Mouse (Mus musculus) bone marrow, adult 2 months (tissue): ENCODE results near the gene Sipa1l3. TPM values are rescaled to one million over a fixed set of nuclear protein-coding genes. Genes with fewer than 3 reads are reported as not detected.

Experiments used
- H3K27ac ChIP-seq: fragments of 200-500 bp; 2 replicates; pipeline ENCODE4 v1.5.1; 2012; ENCODE audit warnings: low read depth, mild to moderate bottlenecking, control low read depth, inconsistent platforms, low read length; ENCODE audit not compliant: control insufficient read depth, poor library complexity, insufficient read depth
- H3K4me1 ChIP-seq: fragments of 200-500 bp; 2 replicates; pipeline ENCODE4 v1.6.1; 2011; ENCODE audit warnings: low read length; ENCODE audit not compliant: control insufficient read depth, insufficient read depth
- H3K4me3 ChIP-seq: fragments of 200-500 bp; replicated peaks from 2 replicates; pipeline ENCODE3; 2011; ENCODE audit warnings: mild to moderate bottlenecking, low read depth, low read length, control low read depth; ENCODE audit not compliant: control insufficient read depth
- CTCF ChIP-seq: fragments of 200-500 bp; IDR thresholded peaks from 2 replicates; pipeline ENCODE4 v1.5.1; 2011; ENCODE audit warnings: low read length, control low read depth; ENCODE audit not compliant: control insufficient read depth, insufficient read depth
- POLR2A ChIP-seq: fragments of 200-500 bp; IDR thresholded peaks from 2 replicates; pipeline ENCODE4 v1.6.1; 2011; ENCODE audit warnings: low read depth, mild to moderate bottlenecking, control low read depth, low read length, borderline replicate concordance; ENCODE audit not compliant: control insufficient read depth
- WGBS: fragments of 180-500 bp; shearing (Covaris S2); methylation state at CpG from one replicate; pipeline ENCODE4 v1.1.7; 2018; 5-methylcytosine and 5-hydroxymethylcytosine counted together
- polyA plus RNA-seq: library from polyadenylated mRNA; stranded (reverse); fragments of >200 nt; gene quantifications from 2 replicates; pipeline ENCODE4 v1.2.4, GENCODE M21; 2011; ENCODE audit warnings: low replicate concordance; ENCODE audit not compliant: missing spikeins, insufficient read depth, insufficient read length

Sipa1l3 gene
- polyA plus RNA-seq, 1 experiment: 16.8 TPM

- TF ChIP-seq CTCF: no peak
- TF ChIP-seq POLR2A: no peak
- Histone ChIP-seq H3K4me1 (no peaks in the 10 kb centered on the region), H3K4me3 (no peak overlapping the region), H3K27ac (no peak overlapping the region)
- 73% methylated on average over 9 of the region's 9 CpGs for WGBS
Observed at GRCm38 (mm10) chr7:29441151-29441550, 77.3 kb downstream of the Sipa1l3 start.

GRCm38 (mm10) chr7:29438655-29439282 lies 79.7 kb downstream of the Sipa1l3 start:
- 84% methylated on average over 16 of the region's 16 CpGs for WGBS
- TF ChIP-seq POLR2A (no peak), CTCF (no peak)
- no peak overlapping the region for H3K4me3 ChIP-seq
- no peaks in the 10 kb centered on the region for H3K4me1 ChIP-seq
- H3K27ac ChIP-seq: no peak overlapping the region

GRCm38 (mm10) chr7:29438204-29438603 lies 80.2 kb downstream of the Sipa1l3 start:
- 94% methylated on average over 14 of the region's 14 CpGs for WGBS
- H3K27ac ChIP-seq: no peak overlapping the region

GRCm38 (mm10) chr7:29437072-29437471 lies 81.4 kb downstream of the Sipa1l3 start:
- WGBS: 88% methylated on average over 10 of the region's 10 CpGs
- Histone ChIP-seq H3K4me1 (no peaks in the 10 kb centered on the region), H3K27ac (no peak overlapping the region), H3K4me3 (no peak overlapping the region)
- TF ChIP-seq POLR2A: no peak
- TF ChIP-seq CTCF: no peak

More at GRCm38 (mm10) chr7:29438204-29438603, 80.2 kb downstream of the Sipa1l3 start:
- H3K4me1 ChIP-seq: no peaks in the 10 kb centered on the region
- TF ChIP-seq POLR2A (no peak), CTCF (no peak)
- H3K4me3 ChIP-seq: no peak overlapping the region

GRCm38 (mm10) chr7:29434313-29435035 lies 84.0 kb downstream of the Sipa1l3 start:
- 83% methylated on average over 9 of the region's 9 CpGs for WGBS
- no peak for TF ChIP-seq POLR2A
- TF ChIP-seq CTCF: no peak
- Histone ChIP-seq H3K4me1 (no peaks in the 10 kb centered on the region), H3K4me3 (no peak overlapping the region), H3K27ac (no peak overlapping the region)

- H3K4me3 ChIP-seq: no peak overlapping the region
- H3K27ac ChIP-seq: no peak overlapping the region
- 84% methylated on average over 10 of the region's 10 CpGs for WGBS
- TF ChIP-seq POLR2A (no peak), CTCF (no peak)
- no peaks in the 10 kb centered on the region for H3K4me1 ChIP-seq
Observed at GRCm38 (mm10) chr7:29433725-29434124, 84.7 kb downstream of the Sipa1l3 start.

GRCm38 (mm10) chr7:29432947-29433553 lies 85.4 kb downstream of the Sipa1l3 start:
- 83% methylated on average over 11 of the region's 11 CpGs for WGBS
- H3K4me1 ChIP-seq: no peaks in the 10 kb centered on the region
- no peak overlapping the region for H3K27ac ChIP-seq
- H3K4me3 ChIP-seq: no peak overlapping the region
- TF ChIP-seq CTCF (no peak), POLR2A (no peak)

- WGBS: 84% methylated on average over 15 of the region's 15 CpGs
- Histone ChIP-seq H3K27ac (no peak overlapping the region), H3K4me1 (no peaks in the 10 kb centered on the region), H3K4me3 (no peak overlapping the region)
- TF ChIP-seq CTCF: no peak
- no peak for TF ChIP-seq POLR2A
Observed at GRCm38 (mm10) chr7:29432180-29432946, 86.1 kb downstream of the Sipa1l3 start.

- Histone ChIP-seq H3K4me3 (no peak overlapping the region), H3K27ac (no peak overlapping the region), H3K4me1 (no peaks in the 10 kb centered on the region)
- WGBS: 83% methylated on average over 6 of the region's 6 CpGs
- TF ChIP-seq POLR2A (no peak), CTCF (no peak)
Observed at GRCm38 (mm10) chr7:29430739-29431211, 87.7 kb downstream of the Sipa1l3 start.
